Mouse (Mus musculus): ENCODE measurements around the gene Pls1. TPM values are rescaled to one million over a fixed set of nuclear protein-coding genes. Genes with fewer than 3 reads are reported as not detected.

Pls1 gene
- 0.61 and 0.71 TPM in 2 replicates for polyA plus RNA-seq (2014; fragmentation: Nextera tagmentation; extraction: Ambion mirVana)

GRCm38 (mm10) chr9:95844825-95845460, at the start of gene Pls1:
Gene Pls1 (minus strand): TSS chr9:95845311.
- H3K9ac ChIP-seq (ENCODE audit: low read length) = peak within 1 kb of the TSS; percentile 77
- no peaks in the 10 kb centered on the region for H3K4me1 ChIP-seq (ENCODE audit: control insufficient read depth in 2 of 2, insufficient read depth in 2 of 2, low read length in 2 of 2)
- H3K9me3 ChIP-seq (ENCODE audit: control insufficient read depth, low read length) = no peaks in the 10 kb centered on the region
- 0 out of 2 replicates have a peak, but pooled peaks have one; percentile 43 for ATAC-seq (ENCODE audit: insufficient number of reproducible peaks, insufficient read depth, low FRiP score, low read depth)
- peak within 1 kb of the TSS; percentile 62 to 72 for H3K4me3 ChIP-seq (ENCODE audit: control insufficient read depth in 1 of 2, insufficient read depth in 1 of 2, low read depth in 1 of 2, low read length in 2 of 2)
- H3K4me2 ChIP-seq (ENCODE audit: low read length) = peak within 1 kb of the TSS; percentile 98
- H3K27me3 ChIP-seq (ENCODE audit: control insufficient read depth, insufficient read depth, low read length) = peaks cover 30% of the 10 kb centered on the region
- no peak within 1 kb of the TSS for H3K27ac ChIP-seq (replicated peaks in 1 of 2; ENCODE audit: control insufficient read depth in 1 of 2, insufficient read depth in 1 of 2, low read depth in 2 of 2, low read length in 2 of 2)
- WGBS = 1% methylated on average over 38 of the region's 46 CpGs
- H3K36me3 ChIP-seq (ENCODE audit: control insufficient read depth, insufficient read depth, low read length) = no peaks in the 10 kb centered on the region

- no peak overlapping the region for H3K4me3 ChIP-seq (ENCODE audit: control insufficient read depth in 1 of 2, insufficient read depth in 1 of 2, low read depth in 1 of 2, low read length in 2 of 2)
- H3K9me3 ChIP-seq (ENCODE audit: control insufficient read depth, low read length) = no peaks in the 10 kb centered on the region
- no peak overlapping the region for H3K4me2 ChIP-seq (ENCODE audit: low read length)
- H3K9ac ChIP-seq (ENCODE audit: low read length) = no peak overlapping the region
- no peak overlapping the region for H3K27ac ChIP-seq (replicated peaks in 1 of 2; ENCODE audit: control insufficient read depth in 1 of 2, insufficient read depth in 1 of 2, low read depth in 2 of 2, low read length in 2 of 2)
- peaks cover 60% of the 10 kb centered on the region for H3K36me3 ChIP-seq (ENCODE audit: control insufficient read depth, insufficient read depth, low read length)
- no peak for ATAC-seq (ENCODE audit: insufficient number of reproducible peaks, insufficient read depth, low FRiP score, low read depth)
- 92% methylated on average over 2 of the region's 2 CpGs for WGBS
- H3K4me1 ChIP-seq (ENCODE audit: control insufficient read depth in 2 of 2, insufficient read depth in 2 of 2, low read length in 2 of 2) = no peaks in the 10 kb centered on the region
- H3K27me3 ChIP-seq (ENCODE audit: control insufficient read depth, insufficient read depth, low read length) = no peaks in the 10 kb centered on the region
These were observed 37.6 kb upstream of the Pls1 start for GRCm38 (mm10) chr9:95882751-95883150.

DNA sequence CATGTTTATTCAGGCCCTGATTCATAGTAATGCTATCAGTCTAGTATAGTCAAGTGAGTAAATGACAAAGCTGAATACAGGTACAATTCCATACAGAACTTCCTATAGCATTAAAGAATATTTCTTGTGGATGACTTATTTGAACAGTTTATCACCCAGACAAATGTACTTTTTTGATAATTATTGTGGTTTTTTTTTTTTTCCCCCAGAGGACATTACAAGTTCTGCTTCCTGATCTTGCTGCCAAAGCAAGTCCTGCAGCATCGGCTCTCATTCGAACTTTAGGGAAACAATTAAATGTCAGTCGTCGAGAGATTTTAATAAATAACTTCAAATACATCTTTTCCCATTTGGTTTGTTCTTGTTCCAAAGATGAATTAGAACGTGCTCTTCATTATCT, 33.1 kb upstream of the Pls1 start:
- Histone ChIP-seq H3K27me3 (ENCODE audit: control insufficient read depth, insufficient read depth, low read length) (no peaks in the 10 kb centered on the region), H3K4me1 (ENCODE audit: control insufficient read depth in 2 of 2, insufficient read depth in 2 of 2, low read length in 2 of 2) (no peaks in the 10 kb centered on the region), H3K9ac (ENCODE audit: low read length) (no peak overlapping the region), H3K27ac (replicated peaks in 1 of 2; ENCODE audit: control insufficient read depth in 1 of 2, insufficient read depth in 1 of 2, low read depth in 2 of 2, low read length in 2 of 2) (no peak overlapping the region), H3K4me2 (ENCODE audit: low read length) (no peak overlapping the region), H3K36me3 (ENCODE audit: control insufficient read depth, insufficient read depth, low read length) (peaks cover 50% of the 10 kb centered on the region), H3K9me3 (ENCODE audit: control insufficient read depth, low read length) (no peaks in the 10 kb centered on the region), H3K4me3 (ENCODE audit: control insufficient read depth in 1 of 2, insufficient read depth in 1 of 2, low read depth in 1 of 2, low read length in 2 of 2) (no peak overlapping the region)
- WGBS = 89% methylated on average over 5 of the region's 5 CpGs
- no peak for ATAC-seq (ENCODE audit: insufficient number of reproducible peaks, insufficient read depth, low FRiP score, low read depth)

GRCm38 (mm10) chr9:95858027-95858570, 13.0 kb upstream of the Pls1 start:
- peak overlapping the region; percentile 84 for H3K9ac ChIP-seq (ENCODE audit: low read length)
- H3K4me1 ChIP-seq (ENCODE audit: control insufficient read depth in 2 of 2, insufficient read depth in 2 of 2, low read length in 2 of 2) = peaks cover 0 to 2% of the 10 kb centered on the region in 2 experiments; a peak in 1 of 4 replicates
- H3K27ac ChIP-seq (replicated peaks in 1 of 2; ENCODE audit: control insufficient read depth in 1 of 2, insufficient read depth in 1 of 2, low read depth in 2 of 2, low read length in 2 of 2) = peak overlapping the region; percentile 78 to 84
- no peak for ATAC-seq (ENCODE audit: insufficient number of reproducible peaks, insufficient read depth, low FRiP score, low read depth)
- no peaks in the 10 kb centered on the region for H3K9me3 ChIP-seq (ENCODE audit: control insufficient read depth, low read length)
- under 1% methylated on average over 31 of the region's 31 CpGs for WGBS
- no peaks in the 10 kb centered on the region for H3K27me3 ChIP-seq (ENCODE audit: control insufficient read depth, insufficient read depth, low read length)
- H3K4me3 ChIP-seq (ENCODE audit: control insufficient read depth in 1 of 2, insufficient read depth in 1 of 2, low read depth in 1 of 2, low read length in 2 of 2) = peak overlapping the region; percentile 79 to 98
- H3K4me2 ChIP-seq (ENCODE audit: low read length) = peak overlapping the region; percentile 98
- H3K36me3 ChIP-seq (ENCODE audit: control insufficient read depth, insufficient read depth, low read length) = peaks cover 8% of the 10 kb centered on the region

GRCm38 (mm10) chr9:95857414-95858026, 12.4 kb upstream of the Pls1 start, which contains the start of gene Atr:
Gene Atr (plus strand): TSS chr9:95857597.
- WGBS = under 1% methylated on average over 69 of the region's 69 CpGs
- Histone ChIP-seq H3K9me3 (ENCODE audit: control insufficient read depth, low read length) (no peaks in the 10 kb centered on the region), H3K4me3 (ENCODE audit: control insufficient read depth in 1 of 2, insufficient read depth in 1 of 2, low read depth in 1 of 2, low read length in 2 of 2) (peak within 1 kb of the TSS; percentile 79 to 98), H3K27me3 (ENCODE audit: control insufficient read depth, insufficient read depth, low read length) (no peaks in the 10 kb centered on the region), H3K27ac (replicated peaks in 1 of 2; ENCODE audit: control insufficient read depth in 1 of 2, insufficient read depth in 1 of 2, low read depth in 2 of 2, low read length in 2 of 2) (peak within 1 kb of the TSS; percentile 78 to 84), H3K4me1 (ENCODE audit: control insufficient read depth in 2 of 2, insufficient read depth in 2 of 2, low read length in 2 of 2) (peaks cover 0 to 2% of the 10 kb centered on the region in 2 experiments; a peak in 1 of 4 replicates), H3K4me2 (ENCODE audit: low read length) (peak within 1 kb of the TSS; percentile 98), H3K9ac (ENCODE audit: low read length) (peak within 1 kb of the TSS; percentile 84), H3K36me3 (ENCODE audit: control insufficient read depth, insufficient read depth, low read length) (peaks cover 3% of the 10 kb centered on the region; the same call in 1 of the 2 replicates)
- ATAC-seq (ENCODE audit: insufficient number of reproducible peaks, insufficient read depth, low FRiP score, low read depth) = peak; percentile 90

DNA sequence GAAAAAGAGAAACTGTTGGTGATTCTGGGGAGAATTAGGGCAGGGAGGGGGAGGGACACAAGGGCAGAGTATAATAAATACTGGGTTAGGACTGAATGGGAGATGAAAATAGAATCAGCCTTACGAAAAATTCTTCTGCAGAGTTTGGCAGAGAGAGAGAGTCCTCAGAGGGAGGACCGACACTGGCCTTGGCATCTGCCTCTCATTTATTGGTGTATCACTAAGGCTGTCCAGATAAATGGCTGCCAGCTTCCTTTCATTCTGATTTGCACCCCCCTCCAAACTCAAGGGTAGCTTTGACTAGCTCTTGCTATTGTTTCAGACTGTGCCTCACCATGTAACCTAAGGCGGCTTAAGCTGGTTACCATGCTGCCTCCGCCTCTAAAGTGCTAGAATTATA, 10.9 kb upstream of the Pls1 start:
- H3K9ac ChIP-seq (ENCODE audit: low read length) = no peak overlapping the region
- no peak overlapping the region for H3K4me3 ChIP-seq (ENCODE audit: control insufficient read depth in 1 of 2, insufficient read depth in 1 of 2, low read depth in 1 of 2, low read length in 2 of 2)
- H3K4me1 ChIP-seq (ENCODE audit: control insufficient read depth in 2 of 2, insufficient read depth in 2 of 2, low read length in 2 of 2) = peaks cover 0 to 2% of the 10 kb centered on the region in 2 experiments; a peak in 1 of 4 replicates
- no peaks in the 10 kb centered on the region for H3K36me3 ChIP-seq (ENCODE audit: control insufficient read depth, insufficient read depth, low read length)
- H3K27ac ChIP-seq (replicated peaks in 1 of 2; ENCODE audit: control insufficient read depth in 1 of 2, insufficient read depth in 1 of 2, low read depth in 2 of 2, low read length in 2 of 2) = no peak overlapping the region
- no peaks in the 10 kb centered on the region for H3K27me3 ChIP-seq (ENCODE audit: control insufficient read depth, insufficient read depth, low read length)
- 85% methylated on average over 4 of the region's 4 CpGs for WGBS
- no peak for ATAC-seq (ENCODE audit: insufficient number of reproducible peaks, insufficient read depth, low FRiP score, low read depth)
- H3K9me3 ChIP-seq (ENCODE audit: control insufficient read depth, low read length) = no peaks in the 10 kb centered on the region
- H3K4me2 ChIP-seq (ENCODE audit: low read length) = no peak overlapping the region

GRCm38 (mm10) chr9:95854891-95855290, 9.8 kb upstream of the Pls1 start:
- ATAC-seq (ENCODE audit: insufficient number of reproducible peaks, insufficient read depth, low FRiP score, low read depth) = no peak
- 73% methylated on average over 2 of the region's 2 CpGs for WGBS
- no peak overlapping the region for H3K4me3 ChIP-seq (ENCODE audit: control insufficient read depth in 1 of 2, insufficient read depth in 1 of 2, low read depth in 1 of 2, low read length in 2 of 2)
- no peaks in the 10 kb centered on the region for H3K9me3 ChIP-seq (ENCODE audit: control insufficient read depth, low read length)
- no peak overlapping the region for H3K4me2 ChIP-seq (ENCODE audit: low read length)
- H3K36me3 ChIP-seq (ENCODE audit: control insufficient read depth, insufficient read depth, low read length) = no peaks in the 10 kb centered on the region
- no peak overlapping the region for H3K9ac ChIP-seq (ENCODE audit: low read length)
- H3K4me1 ChIP-seq (ENCODE audit: control insufficient read depth in 2 of 2, insufficient read depth in 2 of 2, low read length in 2 of 2) = peaks cover 0 to 2% of the 10 kb centered on the region in 2 experiments; a peak in 1 of 4 replicates
- no peaks in the 10 kb centered on the region for H3K27me3 ChIP-seq (ENCODE audit: control insufficient read depth, insufficient read depth, low read length)
- H3K27ac ChIP-seq (replicated peaks in 1 of 2; ENCODE audit: control insufficient read depth in 1 of 2, insufficient read depth in 1 of 2, low read depth in 2 of 2, low read length in 2 of 2) = no peak overlapping the region

All from heart, embryonic 14.5 days (tissue).